In the genomic region with DNA sequence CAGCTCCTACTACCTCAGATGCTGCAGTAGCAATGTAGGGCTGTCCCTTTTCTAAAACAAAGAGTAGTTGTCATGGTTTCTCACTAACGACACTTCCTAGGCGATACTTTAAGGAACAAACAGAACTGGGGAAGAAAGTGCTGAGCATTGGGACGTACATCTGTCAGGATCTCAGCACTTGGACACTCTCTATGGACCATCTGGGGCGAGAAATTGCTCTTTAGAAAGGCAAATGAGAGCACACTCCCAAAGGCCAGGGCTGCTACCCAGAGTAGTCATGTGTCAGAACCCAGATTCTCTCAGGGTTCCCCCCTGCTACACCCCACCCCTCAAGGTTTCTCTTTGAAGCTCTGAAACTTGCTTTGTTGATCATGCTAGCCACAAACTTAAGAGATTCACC, we compare ENCODE assay signal across 21 mouse cellular contexts. TPM values are rescaled to one million over a fixed set of nuclear protein-coding genes. Genes with fewer than 3 reads are reported as not detected.
A peak's percentile ranks its signal among the peaks of the same experiment; 100 is the strongest.
DNase-seq lines count a peak whose midpoint lies in the region; ATAC-seq and TF ChIP-seq lines count a peak whose summit lies in the region.
"Had no signal": no experiment of that assay in that cellular context is flagged by ENCODE, and none has a peak within 500 bp of the region (broad histone marks: within the 10 kb centered on the region; RNA-seq: fewer than 3 reads in every experiment).

No protein-coding gene starts in this region.

- no peaks in the 10 kb centered on the region for H3K9me3 ChIP-seq in limb, embryonic 10.5 days (replicated peaks)
- H3K9me3 ChIP-seq: embryonic facial prominence, embryonic 13.5 days; heart, embryonic 12.5 days; hindbrain, embryonic 10.5 days had no signal

- ATAC-seq in frontal cortex, adult (ENCODE audit: low TSS enrichment) = peak; percentile 82
- ATAC-seq: hindbrain, embryonic 16.5 days; inflammation-experienced regulatory T-cells, adult 6 months had no signal

- TF ChIP-seq CTCF in brain, embryonic 14.5 days (IDR thresholded peaks at IDR 0.05; ENCODE audit: borderline replicate concordance, extremely low read depth, insufficient read depth, insufficient read length) = no peak

- no peak for DNase-seq in frontal cortex, adult 2 months (ENCODE audit: extremely low spot score in 1 of 2, low spot score in 1 of 2)
- DNase-seq in layer of hippocampus, adult 9-11 months = peak; percentile 34
- no peak for DNase-seq in layer of hippocampus, postnatal 14 days (ENCODE audit: low spot score in 2 of 2)
- peak; percentile 31 for DNase-seq in brain, adult 2 months (ENCODE audit: low read depth, low spot score)
- DNase-seq in brain, embryonic 14.5 days (ENCODE audit: low read depth) = peak; percentile 75
- DNase-seq in cerebellum, postnatal 36 days = no peak
- DNase-seq in limb, embryonic 10.5 days (ENCODE audit: low spot score) = no peak
- DNase-seq: adrenal gland, adult 2 months; adrenal gland, postnatal 25 days; cerebellum, adult 11 months; cerebellum, adult 8-10 months; cerebellum, postnatal 14 days; gastrocnemius, adult 2 months; gastrocnemius, postnatal 25 days had no signal

- H3K27me3 ChIP-seq in limb, embryonic 10.5 days (ENCODE audit: low read depth, poor library complexity, severe bottlenecking) = no peaks in the 10 kb centered on the region
- H3K27me3 ChIP-seq: embryonic facial prominence, embryonic 13.5 days; heart, embryonic 12.5 days had no signal

- no peak for TF ChIP-seq POLR2A in brain, embryonic 14.5 days (IDR thresholded peaks at IDR 0.05; ENCODE audit: borderline replicate concordance, extremely low read depth, insufficient read depth, insufficient read length, poor library complexity, severe bottlenecking)

- WGBS in limb, embryonic 10.5 days = 82% methylated on average over 4 of the region's 4 CpGs

- H3K36me3 ChIP-seq in limb, embryonic 10.5 days = peaks cover 4% of the 10 kb centered on the region; the same call in 1 of the 2 replicates

- no peak overlapping the region for H3K4me3 ChIP-seq in limb, embryonic 10.5 days
- H3K4me3 ChIP-seq: embryonic facial prominence, embryonic 13.5 days; gastrocnemius, adult 2 months; heart, embryonic 12.5 days; hindbrain, embryonic 10.5 days had no signal

- H3K4me1 ChIP-seq in limb, embryonic 10.5 days = no peaks in the 10 kb centered on the region
- H3K4me1 ChIP-seq: embryonic facial prominence, embryonic 13.5 days had no signal

- no peak overlapping the region for H3K27ac ChIP-seq in limb, embryonic 10.5 days
- H3K27ac ChIP-seq: embryonic facial prominence, embryonic 13.5 days; gastrocnemius, adult 2 months; hindbrain, embryonic 10.5 days had no signal

RNA-seq across cellular contexts. Expression of gene Ppp1r3g, which starts 21.8 kb away (rescaled TPM):
- polyA plus RNA-seq in frontal cortex, adult 2 months (2012; rRNA removed) = 7.6 and 8.0 TPM in 2 replicates
- total RNA-seq in layer of hippocampus, postnatal 14 days (2021) = 10 to 100 TPM; 11.9 to 13.3 TPM
- polyA plus RNA-seq in brain, embryonic 14.5 days (2012; rRNA removed) = 0.29 and 0.47 TPM in 2 replicates
- 1.4 and 1.6 TPM in 2 replicates for polyA plus RNA-seq in limb, embryonic 10.5 days (2016; fragmentation: Nextera tagmentation; extraction: Ambion mirVana)
- total RNA-seq: gastrocnemius, adult 2 months; gastrocnemius, postnatal 25 days; granulocyte monocyte progenitor cell, adult 5-6 weeks had no signal

Comparison
In these comparisons a context has a peak if more than half of its experiments do, and no peak if none do; other contexts are left out.
1. DNase-seq: peak in layer of hippocampus, adult 9-11 months (single experiment), brain, adult 2 months (single experiment) and brain, embryonic 14.5 days (single experiment); none in frontal cortex, adult 2 months (0 of 2), layer of hippocampus, postnatal 14 days (0 of 2), cerebellum, postnatal 36 days (0 of 2) and limb, embryonic 10.5 days (single experiment).